Comparison of ENCODE assay signal across 29 mouse cellular contexts in genomic region chr9:48549056-48549455, GRCm38 (mm10). TPM values are rescaled to one million over a fixed set of nuclear protein-coding genes. Genes with fewer than 3 reads are reported as not detected.
DNase-seq lines count a peak whose midpoint lies in the region; ATAC-seq lines count a peak whose summit lies in the region.
"Had no signal": no experiment of that assay in that cellular context is flagged by ENCODE, and none has a peak within 500 bp of the region (broad histone marks: within the 10 kb centered on the region; RNA-seq: fewer than 3 reads in every experiment).

No protein-coding gene starts in this region.

- H3K4me2 ChIP-seq in forebrain, embryonic 15.5 days (replicated peaks) = no peak overlapping the region
- no peak overlapping the region for H3K4me2 ChIP-seq in limb, embryonic 11.5 days (ENCODE audit: low read depth, severe bottlenecking)
- H3K4me2 ChIP-seq: embryonic facial prominence, embryonic 13.5 days; heart, embryonic 11.5 days; hindbrain, embryonic 12.5 days; hindbrain, embryonic 15.5 days; intestine, embryonic 15.5 days had no signal

- H3K4me3 ChIP-seq in forebrain, embryonic 15.5 days = no peak overlapping the region
- no peak overlapping the region for H3K4me3 ChIP-seq in forebrain, embryonic 10.5 days
- no peak overlapping the region for H3K4me3 ChIP-seq in limb, embryonic 11.5 days (ENCODE audit: low read depth, low read length)
- H3K4me3 ChIP-seq in limb, embryonic 10.5 days = no peak overlapping the region
- H3K4me3 ChIP-seq: embryonic facial prominence, embryonic 10.5 days; embryonic facial prominence, embryonic 13.5 days; erythroblast, embryonic 14.5 days; gastrocnemius, adult 2 months; hindbrain, embryonic 12.5 days; hindbrain, embryonic 15.5 days; intestine, embryonic 15.5 days had no signal

- H3K27me3 ChIP-seq in forebrain, embryonic 15.5 days = no peaks in the 10 kb centered on the region
- H3K27me3 ChIP-seq in forebrain, embryonic 10.5 days (ENCODE audit: poor library complexity, severe bottlenecking) = no peaks in the 10 kb centered on the region
- H3K27me3 ChIP-seq in limb, embryonic 11.5 days (ENCODE audit: control insufficient read depth, insufficient read depth, low read length) = no peaks in the 10 kb centered on the region
- no peaks in the 10 kb centered on the region for H3K27me3 ChIP-seq in limb, embryonic 10.5 days (ENCODE audit: low read depth, poor library complexity, severe bottlenecking)
- H3K27me3 ChIP-seq: embryonic facial prominence, embryonic 13.5 days; hindbrain, embryonic 12.5 days; hindbrain, embryonic 15.5 days; intestine, embryonic 15.5 days had no signal

- H3K27ac ChIP-seq in forebrain, embryonic 15.5 days (replicated peaks) = no peak overlapping the region
- no peak overlapping the region for H3K27ac ChIP-seq in forebrain, embryonic 10.5 days
- H3K27ac ChIP-seq in limb, embryonic 11.5 days (replicated peaks; ENCODE audit: low read depth, low read length) = no peak overlapping the region
- no peak overlapping the region for H3K27ac ChIP-seq in limb, embryonic 10.5 days
- H3K27ac ChIP-seq: embryonic facial prominence, embryonic 10.5 days; embryonic facial prominence, embryonic 13.5 days; gastrocnemius, adult 2 months; hindbrain, embryonic 12.5 days; hindbrain, embryonic 15.5 days; intestine, embryonic 15.5 days had no signal

- 0 out of 2 replicates have a peak, but pooled peaks have one; percentile 13 for ATAC-seq in forebrain, embryonic 15.5 days (replicated peaks)
- no peak for ATAC-seq in limb, embryonic 11.5 days (ENCODE audit: insufficient number of reproducible peaks, low FRiP score, low TSS enrichment, low read depth)
- ATAC-seq in activated CD4-positive, CD25-positive, alpha-beta regulatory T cell, adult 4 months = peak; percentile 63
- peak; percentile 75 for ATAC-seq in inflammation-experienced regulatory T-cells, adult 6 months
- ATAC-seq: intestine, embryonic 15.5 days; Patski had no signal

- no peak overlapping the region for H3K9ac ChIP-seq in forebrain, embryonic 15.5 days (replicated peaks)
- no peak overlapping the region for H3K9ac ChIP-seq in limb, embryonic 11.5 days (ENCODE audit: low read length)
- H3K9ac ChIP-seq: embryonic facial prominence, embryonic 13.5 days; hindbrain, embryonic 12.5 days; hindbrain, embryonic 15.5 days; intestine, embryonic 15.5 days had no signal

- WGBS in forebrain, embryonic 15.5 days = 54% methylated on average over 2 of the region's 2 CpGs
- 86% methylated on average over 2 of the region's 2 CpGs for WGBS in forebrain, embryonic 10.5 days
- 82% methylated on average over 2 of the region's 2 CpGs for WGBS in limb, embryonic 11.5 days
- WGBS in limb, embryonic 10.5 days = 87% methylated on average over 2 of the region's 2 CpGs

- H3K36me3 ChIP-seq in forebrain, embryonic 15.5 days = no peaks in the 10 kb centered on the region
- no peaks in the 10 kb centered on the region for H3K36me3 ChIP-seq in forebrain, embryonic 10.5 days (replicated peaks)
- H3K36me3 ChIP-seq in limb, embryonic 11.5 days (ENCODE audit: control insufficient read depth, insufficient read depth, low read length) = no peaks in the 10 kb centered on the region
- H3K36me3 ChIP-seq in limb, embryonic 10.5 days = no peaks in the 10 kb centered on the region
- H3K36me3 ChIP-seq: embryonic facial prominence, embryonic 10.5 days; embryonic facial prominence, embryonic 13.5 days; hindbrain, embryonic 12.5 days; hindbrain, embryonic 15.5 days; intestine, embryonic 15.5 days had no signal

- no peaks in the 10 kb centered on the region for H3K4me1 ChIP-seq in forebrain, embryonic 15.5 days
- no peaks in the 10 kb centered on the region for H3K4me1 ChIP-seq in forebrain, embryonic 10.5 days
- H3K4me1 ChIP-seq in limb, embryonic 11.5 days (ENCODE audit: control insufficient read depth, insufficient read depth, low read length) = no peaks in the 10 kb centered on the region
- no peaks in the 10 kb centered on the region for H3K4me1 ChIP-seq in limb, embryonic 10.5 days
- H3K4me1 ChIP-seq: embryonic facial prominence, embryonic 10.5 days; embryonic facial prominence, embryonic 13.5 days; hindbrain, embryonic 12.5 days; hindbrain, embryonic 15.5 days; intestine, embryonic 15.5 days had no signal

- DNase-seq in forebrain, embryonic 10.5 days (ENCODE audit: extremely low spot score, low spot score) = no peak
- peak; percentile 6 for DNase-seq in limb, embryonic 11.5 days (ENCODE audit: low spot score)
- no peak for DNase-seq in limb, embryonic 10.5 days (ENCODE audit: low spot score)
- no peak for DNase-seq in spleen, postnatal 14 days (ENCODE audit: low spot score in 2 of 2)
- no peak for DNase-seq in embryo, embryonic 10 days (ENCODE audit: low spot score)
- DNase-seq: adrenal gland, adult 8-10 months; adrenal gland, postnatal 25 days; B cell, adult 2 months; cerebellum, adult 11 months; cerebellum, adult 2 months; cerebellum, adult 9-11 months; cerebellum, postnatal 25 days; embryo, embryonic 11 days; gastrocnemius, adult 2 months; gastrocnemius, postnatal 14 days; heart, adult 11 months; kidney, adult 11 months; kidney, adult 8-10 months had no signal

- H3K9me3 ChIP-seq in forebrain, embryonic 15.5 days = no peaks in the 10 kb centered on the region
- no peaks in the 10 kb centered on the region for H3K9me3 ChIP-seq in forebrain, embryonic 10.5 days
- no peaks in the 10 kb centered on the region for H3K9me3 ChIP-seq in limb, embryonic 11.5 days (ENCODE audit: control insufficient read depth, low read length)
- H3K9me3 ChIP-seq in limb, embryonic 10.5 days (replicated peaks) = no peaks in the 10 kb centered on the region
- H3K9me3 ChIP-seq: embryonic facial prominence, embryonic 10.5 days; embryonic facial prominence, embryonic 13.5 days; hindbrain, embryonic 12.5 days; hindbrain, embryonic 15.5 days; intestine, embryonic 15.5 days had no signal

RNA-seq across cellular contexts. Expression of gene Gm5617, which starts 53.8 kb away (rescaled TPM):
- polyA plus RNA-seq in forebrain, embryonic 15.5 days (2015; fragmentation: Nextera tagmentation; extraction: Ambion mirVana) = 23.1 and 25.3 TPM in 2 replicates
- 28.0 and 29.9 TPM in 2 replicates for polyA plus RNA-seq in forebrain, embryonic 10.5 days (2016; fragmentation: Nextera tagmentation; extraction: Ambion mirVana)
- polyA plus RNA-seq in limb, embryonic 11.5 days (2014; fragmentation: Nextera tagmentation; extraction: Ambion mirVana) = 31.8 and 32.1 TPM in 2 replicates
- 23.5 and 26.9 TPM in 2 replicates for polyA plus RNA-seq in limb, embryonic 10.5 days (2016; fragmentation: Nextera tagmentation; extraction: Ambion mirVana)
- 10 to 100 TPM; 25.2 to 29.1 TPM for polyA plus RNA-seq in activated CD4-positive, CD25-positive, alpha-beta regulatory T cell, adult 4 months (2017; shearing (Covaris generic))
- polyA plus RNA-seq in inflammation-experienced regulatory T-cells, adult 6 months (2017; shearing (Covaris generic)) = 10 to 100 TPM; 20.5 to 31.8 (median 22.9) TPM

RNA-seq across cellular contexts. Expression of gene Rbm7, which starts 54.0 kb away (rescaled TPM):
- 104 and 105 TPM in 2 replicates for polyA plus RNA-seq in forebrain, embryonic 15.5 days (2015; fragmentation: Nextera tagmentation; extraction: Ambion mirVana)
- 112 and 118 TPM in 2 replicates for polyA plus RNA-seq in forebrain, embryonic 10.5 days (2016; fragmentation: Nextera tagmentation; extraction: Ambion mirVana)
- 124 and 126 TPM in 2 replicates for polyA plus RNA-seq in limb, embryonic 11.5 days (2014; fragmentation: Nextera tagmentation; extraction: Ambion mirVana)
- polyA plus RNA-seq in limb, embryonic 10.5 days (2016; fragmentation: Nextera tagmentation; extraction: Ambion mirVana) = 119 and 123 TPM in 2 replicates
- polyA plus RNA-seq in activated CD4-positive, CD25-positive, alpha-beta regulatory T cell, adult 4 months (2017; shearing (Covaris generic)) = 100 to 1,000 TPM; 137 to 142 TPM
- 100 to 1,000 TPM; 131 to 144 (median 138) TPM for polyA plus RNA-seq in inflammation-experienced regulatory T-cells, adult 6 months (2017; shearing (Covaris generic))

RNA-seq across cellular contexts. Expression of gene Nnmt, which starts 55.9 kb away (rescaled TPM):
- 0.42 and 0.74 TPM in 2 replicates for polyA plus RNA-seq in forebrain, embryonic 15.5 days (2015; fragmentation: Nextera tagmentation; extraction: Ambion mirVana)
- 0.73 and 1.2 TPM in 2 replicates for polyA plus RNA-seq in forebrain, embryonic 10.5 days (2016; fragmentation: Nextera tagmentation; extraction: Ambion mirVana)
- polyA plus RNA-seq in limb, embryonic 11.5 days (2014; fragmentation: Nextera tagmentation; extraction: Ambion mirVana) = 0.52 and 0.62 TPM in 2 replicates
- 0.19 TPM in 2 replicates for polyA plus RNA-seq in limb, embryonic 10.5 days (2016; fragmentation: Nextera tagmentation; extraction: Ambion mirVana)
- not detected for polyA plus RNA-seq in activated CD4-positive, CD25-positive, alpha-beta regulatory T cell, adult 4 months (2017; shearing (Covaris generic))
- polyA plus RNA-seq in inflammation-experienced regulatory T-cells, adult 6 months (2017; shearing (Covaris generic)) = under 1 TPM in 1 of 3 experiments, not detected in 2; 0.50 TPM
- polyA plus RNA-seq: erythroblast, embryonic 14.5 days had no signal
